Mouse (Mus musculus): ENCODE results near the gene Fsd1. TPM values are rescaled to one million over a fixed set of nuclear protein-coding genes. Genes with fewer than 3 reads are reported as not detected.
A peak's percentile ranks its signal among the peaks of the same experiment; 100 is the strongest.

The Fsd1 gene
- polyA plus RNA-seq, 1 experiment from 2014 or later, result 5.2 TPM

GRCm38 (mm10) chr17:55999794-56000499 is 13.6 kb downstream of the Fsd1 start:
- Histone ChIP-seq H3K4me3 (ENCODE audit: low read depth, low read length) (peak overlapping the region; percentile 5; the same call in 1 of the 2 replicates), H3K9me3 (replicated peaks; ENCODE audit: control insufficient read depth, low read length) (no peaks in the 10 kb centered on the region), H3K27me3 (ENCODE audit: control insufficient read depth, insufficient read depth, low read length) (peaks cover 14% of the 10 kb centered on the region), H3K4me1 (ENCODE audit: control insufficient read depth, insufficient read depth, low read length) (no peaks in the 10 kb centered on the region), H3K9ac (ENCODE audit: low read depth, low read length) (no peak overlapping the region), H3K27ac (ENCODE audit: low read depth, low read length) (no peak overlapping the region), H3K36me3 (ENCODE audit: control insufficient read depth, insufficient read depth, low read length) (no peaks in the 10 kb centered on the region), H3K4me2 (peak overlapping the region; percentile 50)
- ATAC-seq (replicated peaks; ENCODE audit: insufficient number of reproducible peaks, low FRiP score, low TSS enrichment), result peak; percentile 46; the same call in 1 of the 2 replicates
- WGBS (ENCODE audit: insufficient replicate concordance), result 9% methylated on average over 30 of the region's 30 CpGs

GRCm38 (mm10) chr17:56003000-56003399 is 16.7 kb downstream of the Fsd1 start:
- Histone ChIP-seq H3K4me3 (ENCODE audit: low read depth, low read length) (no peak overlapping the region), H3K4me1 (ENCODE audit: control insufficient read depth, insufficient read depth, low read length) (peaks cover 10% of the 10 kb centered on the region), H3K4me2 (no peak overlapping the region), H3K36me3 (ENCODE audit: control insufficient read depth, insufficient read depth, low read length) (no peaks in the 10 kb centered on the region), H3K27ac (ENCODE audit: low read depth, low read length) (no peak overlapping the region), H3K27me3 (ENCODE audit: control insufficient read depth, insufficient read depth, low read length) (peaks cover 14% of the 10 kb centered on the region), H3K9me3 (replicated peaks; ENCODE audit: control insufficient read depth, low read length) (no peaks in the 10 kb centered on the region), H3K9ac (ENCODE audit: low read depth, low read length) (no peak overlapping the region)
- no peak for ATAC-seq (replicated peaks; ENCODE audit: insufficient number of reproducible peaks, low FRiP score, low TSS enrichment)
- WGBS (ENCODE audit: insufficient replicate concordance), result 73% methylated on average over 3 of the region's 3 CpGs

- ATAC-seq (replicated peaks; ENCODE audit: insufficient number of reproducible peaks, low FRiP score, low TSS enrichment), result no peak
- 28% methylated on average over 13 of the region's 13 CpGs for WGBS (ENCODE audit: insufficient replicate concordance)
- Histone ChIP-seq H3K27ac (ENCODE audit: low read depth, low read length) (no peak within 1 kb of the TSS), H3K27me3 (ENCODE audit: control insufficient read depth, insufficient read depth, low read length) (peaks cover 6% of the 10 kb centered on the region), H3K9ac (ENCODE audit: low read depth, low read length) (0 out of 2 replicates have a peak within 1 kb of the TSS, but pooled peaks have one; percentile 34), H3K4me3 (ENCODE audit: low read depth, low read length) (peak within 1 kb of the TSS; percentile 22), H3K4me2 (peak within 1 kb of the TSS; percentile 35), H3K9me3 (replicated peaks; ENCODE audit: control insufficient read depth, low read length) (no peaks in the 10 kb centered on the region), H3K4me1 (ENCODE audit: control insufficient read depth, insufficient read depth, low read length) (peaks cover 18% of the 10 kb centered on the region), H3K36me3 (ENCODE audit: control insufficient read depth, insufficient read depth, low read length) (no peaks in the 10 kb centered on the region)
These were observed 19.2 kb downstream of the Fsd1 start, which contains the start of the genes Stap2 and Mpnd for GRCm38 (mm10) chr17:56005415-56006061. Stap2 (minus strand) TSS chr17:56005584. Mpnd (plus strand) TSS chr17:56005711.

GRCm38 (mm10) chr17:56006956-56007355 is 20.6 kb downstream of the Fsd1 start:
- Histone ChIP-seq H3K27me3 (ENCODE audit: control insufficient read depth, insufficient read depth, low read length) (no peaks in the 10 kb centered on the region), H3K27ac (ENCODE audit: low read depth, low read length) (no peak overlapping the region), H3K9me3 (replicated peaks; ENCODE audit: control insufficient read depth, low read length) (no peaks in the 10 kb centered on the region), H3K9ac (ENCODE audit: low read depth, low read length) (no peak overlapping the region), H3K4me3 (ENCODE audit: low read depth, low read length) (no peak overlapping the region), H3K4me2 (no peak overlapping the region), H3K36me3 (ENCODE audit: control insufficient read depth, insufficient read depth, low read length) (peaks cover 3% of the 10 kb centered on the region; the same call in 1 of the 2 replicates), H3K4me1 (ENCODE audit: control insufficient read depth, insufficient read depth, low read length) (peaks cover 18% of the 10 kb centered on the region)
- ATAC-seq (replicated peaks; ENCODE audit: insufficient number of reproducible peaks, low FRiP score, low TSS enrichment), result no peak
- WGBS (ENCODE audit: insufficient replicate concordance), result 36% methylated on average over 10 of the region's 10 CpGs

GRCm38 (mm10) chr17:56007444-56008355 is 21.4 kb downstream of the Fsd1 start:
- Histone ChIP-seq H3K36me3 (ENCODE audit: control insufficient read depth, insufficient read depth, low read length) (peaks cover 4% of the 10 kb centered on the region; the same call in 1 of the 2 replicates), H3K9ac (ENCODE audit: low read depth, low read length) (peak overlapping the region; percentile 59), H3K27me3 (ENCODE audit: control insufficient read depth, insufficient read depth, low read length) (no peaks in the 10 kb centered on the region), H3K9me3 (replicated peaks; ENCODE audit: control insufficient read depth, low read length) (no peaks in the 10 kb centered on the region), H3K4me2 (peak overlapping the region; percentile 100), H3K27ac (ENCODE audit: low read depth, low read length) (peak overlapping the region; percentile 54), H3K4me3 (ENCODE audit: low read depth, low read length) (peak overlapping the region; percentile 81), H3K4me1 (ENCODE audit: control insufficient read depth, insufficient read depth, low read length) (peaks cover 18% of the 10 kb centered on the region)
- no peak for ATAC-seq (replicated peaks; ENCODE audit: insufficient number of reproducible peaks, low FRiP score, low TSS enrichment)
- WGBS (ENCODE audit: insufficient replicate concordance), result 25% methylated on average over 13 of the region's 14 CpGs

GRCm38 (mm10) chr17:56008356-56009087 is 22.2 kb downstream of the Fsd1 start:
- Histone ChIP-seq H3K4me3 (ENCODE audit: low read depth, low read length) (peak overlapping the region; percentile 81), H3K9me3 (replicated peaks; ENCODE audit: control insufficient read depth, low read length) (no peaks in the 10 kb centered on the region), H3K27me3 (ENCODE audit: control insufficient read depth, insufficient read depth, low read length) (no peaks in the 10 kb centered on the region), H3K4me1 (ENCODE audit: control insufficient read depth, insufficient read depth, low read length) (peaks cover 18% of the 10 kb centered on the region), H3K27ac (ENCODE audit: low read depth, low read length) (peak overlapping the region; percentile 85), H3K36me3 (ENCODE audit: control insufficient read depth, insufficient read depth, low read length) (peaks cover 9% of the 10 kb centered on the region; the same call in 1 of the 2 replicates), H3K9ac (ENCODE audit: low read depth, low read length) (peak overlapping the region; percentile 86), H3K4me2 (peak overlapping the region; percentile 100)
- under 1% methylated on average over 21 of the region's 21 CpGs for WGBS (ENCODE audit: insufficient replicate concordance)
- peak; percentile 89 for ATAC-seq (replicated peaks; ENCODE audit: insufficient number of reproducible peaks, low FRiP score, low TSS enrichment)

- peak overlapping the region; percentile 100 for H3K4me2 ChIP-seq
- peak; percentile 84 for ATAC-seq (replicated peaks; ENCODE audit: insufficient number of reproducible peaks, low FRiP score, low TSS enrichment)
- peaks cover 14% of the 10 kb centered on the region; the same call in 1 of the 2 replicates for H3K36me3 ChIP-seq (ENCODE audit: control insufficient read depth, insufficient read depth, low read length)
- H3K9ac ChIP-seq (ENCODE audit: low read depth, low read length), result peak overlapping the region; percentile 86
- 1% methylated on average over 62 of the region's 62 CpGs for WGBS (ENCODE audit: insufficient replicate concordance)
- no peaks in the 10 kb centered on the region for H3K9me3 ChIP-seq (replicated peaks; ENCODE audit: control insufficient read depth, low read length)
- H3K4me1 ChIP-seq (ENCODE audit: control insufficient read depth, insufficient read depth, low read length), result peaks cover 18% of the 10 kb centered on the region
- H3K27me3 ChIP-seq (ENCODE audit: control insufficient read depth, insufficient read depth, low read length), result no peaks in the 10 kb centered on the region
- H3K4me3 ChIP-seq (ENCODE audit: low read depth, low read length), result peak overlapping the region; percentile 81
- H3K27ac ChIP-seq (ENCODE audit: low read depth, low read length), result peak overlapping the region; percentile 85
These were observed 23.0 kb downstream of the Fsd1 start for GRCm38 (mm10) chr17:56009088-56009961.
